Mouse (Mus musculus) megakaryocyte-erythroid progenitor cell, adult 5-6 weeks (primary cell): ENCODE measurements around the gene Reep3. TPM values are rescaled to one million over a fixed set of nuclear protein-coding genes. Genes with fewer than 3 reads are reported as not detected.

Source experiments
- ATAC-seq: replicated peaks from 2 replicates; pipeline ENCODE4 v1.8.0; 2016; ENCODE audit warnings: mild to moderate bottlenecking, inconsistent platforms; ENCODE audit not compliant: severe bottlenecking, poor library complexity, low FRiP score, low TSS enrichment
- total RNA-seq, 2 experiments: library from RNA; stranded (forward) in 1 of 2; stranded (reverse) in 1 of 2; fragments of 200-1000, 215-1000 nt in 1 of 2; fragments of >200 nt in 1 of 2; fragmentation: Nextera tagmentation in 1 of 2; gene quantifications; 2 replicates each; pipeline ENCODE4 v1.2.3; 2014 to 2017

Gene Reep3
- total RNA-seq, 2 experiments from 2014 or later, result 3.6 to 9.1 TPM

DNA sequence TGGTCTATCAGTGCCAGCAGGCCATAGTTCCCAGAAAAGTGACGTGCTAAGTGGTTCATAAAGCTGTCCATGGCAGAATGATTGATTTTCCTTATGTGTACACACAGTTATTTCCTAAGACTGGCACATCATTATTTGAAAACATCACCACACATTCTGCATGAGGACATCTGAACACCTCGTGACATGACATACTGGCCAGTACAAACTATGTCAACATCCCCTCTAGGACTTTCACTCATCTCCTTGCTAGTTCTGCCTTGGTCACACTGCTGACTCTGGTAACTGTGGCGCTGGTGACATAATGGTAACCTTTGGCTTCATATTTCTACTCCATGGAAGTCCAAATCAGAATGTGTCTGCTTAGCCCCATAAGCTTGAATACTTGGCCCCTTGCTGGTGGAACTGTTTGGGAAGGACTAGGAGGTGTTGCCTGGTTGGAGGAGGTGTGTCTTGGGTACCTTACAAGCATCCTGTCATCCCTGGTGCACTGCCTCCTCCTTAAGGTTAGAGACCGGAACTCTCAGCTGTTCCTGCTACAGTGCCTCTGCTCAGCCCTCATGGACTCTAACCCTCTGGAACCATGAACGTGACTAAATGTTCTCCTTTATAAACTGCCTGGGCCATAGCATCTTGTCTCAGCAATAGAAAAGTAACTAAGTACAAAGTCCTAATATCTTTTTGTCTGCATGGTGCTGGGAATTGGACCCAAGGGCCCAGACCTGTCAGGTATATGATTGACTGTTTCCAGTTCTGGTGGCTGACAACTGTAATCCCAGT lies 9.1 kb downstream of the Reep3 start:
- no peak for ATAC-seq

DNA sequence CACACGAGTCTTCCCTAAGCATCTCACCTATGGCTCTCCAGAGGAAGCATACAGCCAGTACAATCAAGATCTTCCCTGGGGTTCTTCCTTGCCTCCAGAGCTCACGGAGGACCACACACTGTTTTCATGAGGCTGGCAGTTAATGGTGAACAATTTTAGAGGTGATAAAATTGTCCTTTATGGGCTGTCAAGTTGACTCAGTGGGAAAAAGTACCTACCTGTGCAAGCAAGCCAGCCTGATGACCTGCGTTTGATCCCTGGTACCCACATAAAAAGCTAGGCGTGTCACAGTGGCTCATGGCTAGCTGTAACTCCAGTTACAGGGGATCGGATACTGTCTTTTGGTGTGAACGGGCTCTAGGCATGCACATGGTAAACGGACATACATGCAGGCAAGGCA lies 10.8 kb downstream of the Reep3 start:
- ATAC-seq, result no peak

DNA sequence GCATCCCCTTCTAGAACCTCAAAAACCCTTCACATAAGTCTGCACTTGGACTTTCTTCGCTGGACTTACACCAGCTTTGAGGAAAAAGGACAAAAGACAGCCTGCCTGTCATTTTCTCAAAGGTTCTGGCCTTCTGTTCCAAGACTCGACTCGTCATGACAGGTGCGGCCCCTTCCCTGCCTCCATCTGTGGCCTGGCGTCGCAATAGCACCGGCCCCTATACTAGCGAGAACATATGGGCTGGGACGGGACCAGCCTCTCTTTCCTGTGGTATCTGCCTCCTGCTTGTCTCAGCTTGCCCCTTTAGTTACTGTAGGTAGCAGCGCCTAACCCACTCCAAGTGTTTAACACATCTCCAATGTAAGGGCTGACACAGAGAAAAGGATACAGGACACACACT lies 11.6 kb downstream of the Reep3 start:
- ATAC-seq, result no peak

DNA sequence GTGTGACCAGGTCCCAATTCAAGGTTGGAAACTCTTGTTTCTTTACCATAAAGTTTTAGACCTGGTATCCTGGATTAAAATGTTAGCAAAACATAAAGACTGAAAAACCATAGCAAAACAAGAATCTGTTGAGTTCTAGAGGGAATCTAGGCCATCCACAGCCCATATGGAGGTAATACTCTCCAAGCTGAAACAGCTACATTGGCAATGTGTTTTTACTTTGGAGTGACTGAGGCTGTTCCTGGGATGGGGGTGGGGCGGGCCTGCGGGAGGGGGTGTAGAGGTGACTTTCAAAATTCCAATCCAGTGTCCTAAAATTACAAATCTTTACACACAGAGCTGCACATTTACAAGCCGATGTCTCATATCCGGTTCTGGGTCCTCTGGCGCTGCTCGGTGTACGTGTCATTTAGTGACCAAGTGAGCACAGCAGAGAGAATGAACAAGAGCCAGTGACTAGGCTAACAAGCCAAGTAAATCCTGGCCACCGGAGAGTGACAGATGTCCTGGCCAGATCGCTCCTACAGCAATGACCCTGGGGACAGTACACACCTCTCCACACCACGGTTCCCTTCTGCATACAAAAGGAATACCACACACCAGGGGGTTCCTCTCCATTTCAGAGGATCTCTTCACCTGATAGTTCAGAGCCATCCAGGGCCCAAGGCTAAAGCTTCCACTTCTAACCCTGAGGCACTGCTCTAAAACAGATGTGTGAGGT lies 13.1 kb downstream of the Reep3 start:
- no peak for ATAC-seq

DNA sequence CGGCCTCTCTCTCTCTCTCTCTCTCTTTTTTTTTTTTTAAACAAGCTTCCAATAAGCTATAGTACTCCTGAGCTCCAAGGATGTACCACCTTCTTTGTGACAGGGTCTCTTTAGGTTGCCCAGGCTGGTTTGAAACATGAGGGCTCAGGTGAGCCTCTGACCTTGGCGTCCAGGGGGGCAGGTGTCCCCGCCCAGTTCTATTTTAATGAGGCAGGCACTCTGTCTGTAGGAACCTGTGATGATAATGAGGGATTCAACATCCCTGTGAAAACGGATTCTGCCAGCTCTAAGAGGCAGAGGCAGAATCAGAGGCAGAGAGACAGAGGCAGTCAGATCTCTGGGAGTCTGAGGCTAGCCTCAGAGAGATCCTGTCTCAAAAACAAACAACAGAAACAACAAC lies 14.2 kb downstream of the Reep3 start:
- ATAC-seq, result no peak

DNA sequence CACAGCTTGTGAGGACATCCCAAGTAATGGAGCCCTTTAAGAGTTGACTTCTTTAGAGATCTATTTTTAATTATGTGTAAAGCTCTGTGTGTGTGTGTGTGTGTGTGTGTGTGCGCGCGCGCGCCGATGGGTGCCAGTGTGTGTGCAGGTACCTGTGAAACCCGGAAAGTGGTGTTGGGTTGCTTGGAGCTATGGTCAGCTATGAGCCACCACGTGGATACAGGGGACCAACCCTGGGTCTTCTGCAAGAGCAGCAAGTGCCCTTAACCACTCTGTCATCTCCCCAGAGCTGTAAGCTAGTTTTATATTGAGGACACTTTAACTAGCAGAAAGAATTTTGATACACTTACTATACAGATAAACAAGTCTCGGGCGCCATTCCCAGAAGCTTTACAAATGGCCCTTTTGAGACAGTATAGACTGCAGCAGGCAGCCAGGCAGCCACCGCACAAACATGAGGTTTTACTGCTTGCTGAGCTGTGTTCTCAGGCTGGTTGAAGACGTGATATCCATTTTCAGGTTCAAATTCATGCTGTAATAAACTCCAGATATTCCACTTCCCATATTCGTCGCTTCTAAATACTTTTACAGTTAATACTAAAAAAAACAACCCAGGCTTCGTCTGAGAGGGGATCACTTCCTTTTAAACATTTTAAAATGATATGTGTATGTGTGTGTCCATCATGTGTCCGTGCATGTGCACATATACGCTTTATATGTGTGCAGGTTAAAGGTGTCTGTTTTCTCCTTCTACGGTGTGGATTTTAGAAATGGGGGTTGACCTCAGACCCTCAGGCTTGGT lies 15.3 kb downstream of the Reep3 start:
- ATAC-seq, result no peak

DNA sequence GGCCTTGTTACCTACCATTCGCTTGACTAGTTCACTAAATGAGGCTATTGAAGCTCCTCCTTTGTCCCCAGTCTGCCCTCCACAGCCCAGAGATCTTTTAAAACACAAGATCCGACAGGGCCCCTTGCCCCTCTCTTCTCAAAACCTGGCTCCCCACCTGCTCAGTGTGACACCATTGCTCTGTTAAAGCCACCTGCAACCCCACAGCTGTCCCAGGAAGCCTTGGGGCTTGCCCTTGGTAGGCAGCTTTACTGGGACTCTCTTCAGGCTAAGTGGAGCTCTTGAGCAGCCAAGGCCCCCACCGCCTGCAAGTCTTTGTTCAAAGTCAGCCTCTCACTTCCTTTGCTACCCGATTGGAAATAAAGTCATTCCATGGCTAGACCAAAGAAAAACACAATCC lies 17.7 kb downstream of the Reep3 start:
- 0 out of 2 replicates have a peak, but pooled peaks have one; percentile 18 for ATAC-seq

DNA sequence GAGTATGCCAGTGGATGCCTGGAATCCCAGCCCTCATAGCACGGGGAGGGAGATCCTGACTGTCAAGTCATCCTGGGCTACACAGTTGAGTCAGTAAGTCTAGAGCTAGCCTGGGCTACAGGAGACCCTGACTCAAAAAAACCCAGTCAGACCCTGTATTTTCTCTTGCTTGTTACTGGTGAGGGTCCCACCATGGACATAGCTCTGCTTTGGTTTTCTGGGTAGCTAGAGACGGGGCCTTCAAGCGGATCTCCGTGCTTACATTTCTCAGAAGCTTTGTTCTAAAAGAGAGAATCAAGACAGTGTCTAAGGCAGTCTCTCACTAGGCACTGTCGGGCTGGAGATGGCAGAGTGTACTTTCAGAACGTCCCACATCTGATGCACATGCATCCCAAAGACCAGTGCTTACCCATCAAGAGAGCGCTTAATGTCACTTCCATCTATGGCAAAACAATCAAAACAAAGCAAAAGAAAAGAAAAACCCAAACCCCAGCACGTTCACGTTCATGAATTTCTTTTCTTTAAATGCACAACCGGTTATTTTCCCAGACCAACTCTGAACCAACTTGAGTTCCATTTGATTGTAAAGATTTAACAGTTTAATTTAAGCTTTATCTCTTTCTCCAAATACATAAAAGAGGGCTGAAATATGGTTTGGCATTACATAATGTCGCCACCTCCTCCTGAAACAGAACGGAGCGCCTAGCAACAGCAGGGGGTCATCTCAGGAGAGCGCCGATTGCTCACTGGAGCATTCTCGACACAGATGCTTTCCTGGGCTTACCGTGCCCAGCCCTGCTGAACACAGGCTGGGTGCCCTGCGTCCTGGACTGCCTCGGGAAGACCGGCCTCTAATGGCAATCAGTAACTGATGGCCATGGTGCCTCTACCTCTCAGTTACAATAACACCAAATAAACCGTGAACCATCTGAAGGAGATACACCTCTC lies 20.5 kb downstream of the Reep3 start:
- ATAC-seq, result no peak

DNA sequence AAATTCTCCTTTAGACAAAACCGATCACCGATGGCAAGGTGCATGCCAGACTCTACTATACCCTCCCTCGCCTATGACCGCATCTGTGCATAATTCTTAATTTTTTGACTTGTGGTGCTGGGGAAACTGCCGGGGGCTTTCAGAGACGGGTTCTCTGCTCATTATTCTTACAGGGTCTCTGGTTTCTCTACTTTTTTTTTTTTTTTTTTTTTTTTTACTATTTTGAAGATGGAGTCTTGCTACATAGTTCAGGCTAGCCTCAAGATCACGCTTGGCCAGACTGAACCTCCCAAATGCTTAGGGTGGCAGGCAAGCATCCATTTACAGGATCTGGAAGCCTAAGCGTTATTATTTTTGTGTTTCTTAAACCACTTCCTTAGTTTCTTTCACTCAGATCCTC lies 23.2 kb downstream of the Reep3 start:
- no peak for ATAC-seq

DNA sequence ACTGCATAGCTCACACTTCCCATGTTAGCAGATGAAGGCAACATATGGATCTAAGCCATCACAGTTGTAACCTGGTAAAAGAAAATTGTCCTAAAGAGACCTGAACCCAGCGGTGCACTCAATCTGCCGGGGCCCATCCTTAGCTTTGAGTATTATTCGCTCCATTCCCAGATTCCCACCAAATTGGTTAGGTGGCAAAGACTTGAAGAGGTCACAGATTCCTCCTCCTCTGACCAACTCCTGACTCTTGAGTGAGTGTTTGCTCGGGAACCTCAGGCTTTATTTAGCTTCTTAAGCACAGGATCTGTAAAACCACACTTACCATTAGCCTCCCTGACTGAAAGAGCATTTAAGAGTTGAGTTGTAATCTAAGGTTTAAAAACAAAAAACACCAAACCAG lies 24.1 kb downstream of the Reep3 start:
- no peak for ATAC-seq

DNA sequence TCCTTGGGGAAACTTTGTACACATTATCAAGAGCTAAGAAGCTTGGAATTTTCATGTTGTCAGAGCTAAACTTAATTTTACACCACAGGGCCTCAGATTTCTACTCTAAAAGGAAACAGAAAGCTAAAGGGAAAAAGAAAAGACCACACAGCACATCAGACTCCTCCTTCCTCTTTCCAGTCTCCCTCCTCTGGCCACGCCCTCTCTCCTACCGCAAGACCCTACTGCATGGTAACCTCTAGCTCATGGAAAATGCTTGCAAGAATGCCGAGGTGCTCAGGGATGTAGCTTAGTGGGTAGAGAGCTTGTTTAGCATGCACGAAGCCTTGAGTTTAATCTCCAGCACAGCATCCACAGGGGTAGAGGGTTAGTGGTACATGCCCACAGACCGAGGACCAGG lies 24.9 kb downstream of the Reep3 start:
- ATAC-seq, result 0 out of 2 replicates have a peak, but pooled peaks have one; percentile 22

DNA sequence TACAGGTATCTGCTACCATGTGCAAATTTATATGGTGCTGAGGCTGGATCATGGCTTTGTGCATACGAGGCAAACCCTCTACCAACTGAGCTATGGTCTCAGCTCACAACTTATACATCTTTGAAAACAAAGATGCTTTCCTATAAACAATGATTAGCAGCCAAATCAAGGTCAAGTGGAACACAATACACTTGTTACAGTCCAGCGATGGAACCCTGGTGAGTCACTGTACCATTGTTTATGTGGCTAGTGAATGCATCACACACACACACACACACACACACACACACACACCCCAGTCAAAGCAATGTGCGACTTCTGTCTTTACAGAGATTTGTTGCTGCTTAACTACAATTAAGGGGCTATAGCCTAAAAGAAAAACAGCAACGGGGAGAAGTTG lies 25.4 kb downstream of the Reep3 start:
- ATAC-seq, result no peak

DNA sequence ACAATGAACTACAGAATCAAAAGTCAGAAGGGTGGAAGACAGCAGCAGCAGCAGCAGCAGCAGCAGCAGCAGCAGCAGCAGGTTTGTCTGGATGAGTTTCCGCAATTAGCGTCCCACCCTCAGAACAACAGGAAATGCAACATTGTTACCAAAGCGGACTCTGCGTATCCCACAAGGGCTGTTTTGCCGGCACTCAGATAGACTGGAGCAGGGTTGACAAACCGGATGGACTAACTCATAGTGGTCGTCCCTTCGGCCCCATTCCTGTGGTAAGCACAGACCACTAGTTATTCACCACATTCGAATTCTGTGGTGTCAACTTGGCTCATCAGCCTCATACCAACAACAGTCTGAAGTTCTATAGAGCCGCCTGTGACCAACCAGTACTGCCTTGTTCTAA lies 27.7 kb downstream of the Reep3 start:
- 0 out of 2 replicates have a peak, but pooled peaks have one; percentile 48 for ATAC-seq

DNA sequence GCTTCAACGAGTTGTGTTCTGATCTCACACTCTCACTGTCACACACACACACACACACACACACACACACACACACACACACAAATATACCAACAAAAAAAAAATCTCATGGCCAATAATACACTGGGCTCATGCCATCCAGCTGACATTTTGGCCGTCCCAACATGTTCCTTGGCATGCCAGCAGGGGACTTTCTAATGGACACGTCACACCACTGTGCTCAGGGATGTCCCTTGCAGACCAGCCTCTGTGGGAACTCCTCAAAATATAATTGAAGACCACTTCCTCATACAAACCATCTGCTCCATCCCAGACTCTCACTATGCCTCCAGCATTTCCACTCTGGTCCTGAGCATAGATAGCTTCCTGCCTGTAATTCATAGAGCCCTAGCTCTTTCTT lies 30.3 kb downstream of the Reep3 start:
- ATAC-seq, result no peak

DNA sequence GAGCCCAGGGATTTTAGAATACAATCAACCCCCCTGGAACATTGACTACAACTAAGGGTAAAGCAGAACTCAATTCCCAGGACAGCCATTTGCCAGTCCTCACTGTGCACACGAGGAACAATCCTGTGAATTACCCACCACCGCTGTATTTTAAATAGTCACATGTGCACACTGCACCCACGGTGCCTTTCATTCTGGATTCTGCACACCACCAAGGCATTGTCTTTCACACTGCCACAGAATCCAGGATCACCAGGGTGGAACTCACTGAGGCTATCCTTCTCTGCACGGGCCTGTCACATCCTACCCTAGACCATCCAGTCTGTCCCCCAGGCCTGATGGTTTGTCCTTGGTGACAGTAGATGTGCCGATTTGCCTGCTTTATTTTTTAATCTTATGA lies 30.8 kb downstream of the Reep3 start:
- ATAC-seq, result no peak

DNA sequence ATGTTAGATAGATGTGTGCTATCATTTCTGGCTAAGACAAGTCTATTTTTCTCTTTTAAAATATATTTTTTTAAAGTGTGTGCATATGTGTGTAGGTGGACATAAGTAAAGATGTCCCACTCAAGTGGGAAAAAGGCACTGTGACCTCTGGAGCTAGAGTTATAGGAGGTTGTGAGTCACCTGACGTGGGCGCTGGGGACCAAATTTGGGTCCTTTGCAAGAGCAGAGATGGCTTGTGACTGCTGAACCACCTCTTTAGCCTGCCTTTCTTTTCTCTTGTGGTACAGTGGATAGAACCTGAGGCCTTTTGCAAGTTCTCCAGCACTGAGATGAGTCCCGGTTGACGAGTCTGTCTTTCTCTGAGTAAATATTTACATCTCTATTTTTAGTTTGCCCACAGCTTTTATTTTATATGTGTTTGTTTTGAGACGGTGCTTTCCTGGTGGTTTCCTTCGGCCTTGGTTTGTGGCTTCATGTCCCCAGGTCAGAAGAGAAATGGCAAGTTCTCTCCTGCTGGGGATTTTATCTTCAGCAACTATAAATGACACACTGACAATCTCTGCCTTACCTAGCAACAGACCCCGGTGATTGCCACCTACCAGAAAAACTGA lies 31.4 kb downstream of the Reep3 start:
- ATAC-seq, result no peak

DNA sequence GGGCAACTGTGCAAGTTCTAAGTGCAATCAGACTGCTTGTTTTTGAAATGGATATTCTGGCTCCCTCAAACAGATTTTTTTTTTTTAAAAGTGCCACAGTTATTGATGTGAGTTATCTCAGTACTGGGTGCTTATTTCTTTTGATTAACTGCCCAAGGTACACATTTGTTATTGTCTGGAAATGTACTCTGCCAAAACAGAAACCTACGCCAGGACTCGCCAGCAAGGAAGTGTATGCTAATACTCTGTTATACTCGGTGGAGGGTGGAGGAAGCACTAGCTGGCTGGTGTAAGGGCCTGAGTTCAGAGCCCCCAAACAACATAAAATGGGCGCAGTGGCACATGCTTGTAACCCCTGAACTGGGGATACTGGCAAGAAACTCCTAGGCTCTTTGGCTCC lies 34.9 kb downstream of the Reep3 start:
- no peak for ATAC-seq

DNA sequence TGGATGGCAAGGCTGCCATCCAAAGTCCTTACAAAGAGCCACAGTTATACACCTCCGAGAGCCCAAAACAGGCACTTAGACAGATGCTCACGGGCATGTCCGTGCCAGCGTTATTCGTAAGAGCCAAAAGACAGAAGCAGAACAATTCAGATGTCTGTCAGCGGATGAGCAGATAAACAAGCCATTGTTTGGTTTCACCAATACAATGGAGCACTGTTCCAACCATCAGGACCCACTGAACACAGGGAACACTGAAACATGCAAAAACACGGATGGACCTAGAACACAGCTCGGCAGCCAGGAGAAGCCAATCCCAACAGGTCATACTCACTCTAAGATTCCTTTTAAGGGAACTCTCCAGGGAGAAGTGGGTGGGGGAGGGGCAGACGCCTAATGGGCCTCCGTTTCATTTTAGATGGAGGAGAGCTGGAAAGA lies 35.4 kb downstream of the Reep3 start:
- ATAC-seq, result no peak

DNA sequence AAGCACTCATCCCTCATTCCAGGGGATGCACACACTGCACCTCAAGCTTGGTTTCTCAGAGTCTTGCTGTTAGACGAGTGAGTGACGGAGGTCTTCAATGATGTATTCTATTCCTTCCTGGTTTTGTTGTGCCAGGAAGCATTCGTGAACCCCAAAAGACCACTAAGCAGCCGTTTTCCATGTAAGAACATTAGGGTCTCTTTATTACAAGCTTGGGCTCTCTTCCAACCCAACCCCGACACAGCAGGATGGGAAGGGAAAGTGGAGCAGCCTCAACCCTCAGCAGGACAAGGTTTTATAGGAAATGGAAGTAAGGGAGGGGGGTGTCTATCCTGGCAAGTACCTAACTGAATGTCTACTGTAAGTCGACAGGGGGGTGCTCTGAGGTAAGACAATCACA lies 38.0 kb downstream of the Reep3 start:
- no peak for ATAC-seq
